Mouse (Mus musculus) Muller cell, postnatal 12 days (primary cell): Measurements from ENCODE around the gene Olfr320.
"Not testable (repeated sequence)": the region's sequence is repeated elsewhere in the genome, so short reads cannot be mapped to it uniquely, and the experiment has no call there.

Experiments
- DNase-seq: peaks from one replicate; pipeline ENCODE4 v3.0.0-alpha.2; 2015; ENCODE audit errors: inconsistent ontology term

Gene Olfr320

DNA sequence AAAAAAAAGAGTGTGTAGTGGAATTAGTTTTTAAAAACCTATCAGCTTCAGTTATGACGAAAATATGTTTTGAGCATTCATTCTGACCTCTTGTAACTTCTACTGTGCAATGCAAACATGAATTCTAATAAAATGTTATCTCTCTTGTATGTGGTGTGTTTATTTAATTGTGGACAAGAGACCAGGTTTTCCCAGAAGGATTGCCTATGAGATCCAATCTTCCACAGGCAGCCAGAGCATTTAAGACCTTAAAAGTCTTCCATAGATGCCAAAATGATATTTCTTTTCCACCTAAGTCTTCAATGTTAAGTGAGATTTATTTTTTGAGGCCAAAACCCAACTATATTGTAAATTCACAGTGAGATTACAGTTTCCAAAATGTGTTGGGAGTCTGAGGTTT lies at the start of gene Olfr320:
TSS of gene Olfr320 (plus strand) at position 301 of the 400 bp plus-strand sequence.
- no peak for DNase-seq

DNA sequence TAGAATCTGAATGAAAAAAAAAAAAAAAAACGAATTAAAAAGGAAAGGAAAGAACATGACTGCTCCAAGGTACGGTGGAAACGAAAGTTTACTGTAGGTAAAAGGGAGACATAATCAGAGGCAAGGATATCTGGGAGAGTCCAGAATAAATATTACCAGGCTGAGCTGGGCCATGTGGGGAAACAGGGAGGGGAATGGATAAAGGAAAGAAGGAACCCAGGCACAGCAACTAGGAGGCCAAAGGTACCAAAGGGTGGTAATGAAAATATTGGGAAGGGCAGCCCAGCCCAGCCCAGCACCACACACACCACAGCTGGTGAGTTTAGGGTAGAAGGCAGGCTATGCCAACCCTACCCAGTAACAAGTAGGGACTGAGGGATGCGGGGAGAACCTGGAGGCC lies 46.0 kb upstream of the Olfr320 start:
- DNase-seq: no peak

DNA sequence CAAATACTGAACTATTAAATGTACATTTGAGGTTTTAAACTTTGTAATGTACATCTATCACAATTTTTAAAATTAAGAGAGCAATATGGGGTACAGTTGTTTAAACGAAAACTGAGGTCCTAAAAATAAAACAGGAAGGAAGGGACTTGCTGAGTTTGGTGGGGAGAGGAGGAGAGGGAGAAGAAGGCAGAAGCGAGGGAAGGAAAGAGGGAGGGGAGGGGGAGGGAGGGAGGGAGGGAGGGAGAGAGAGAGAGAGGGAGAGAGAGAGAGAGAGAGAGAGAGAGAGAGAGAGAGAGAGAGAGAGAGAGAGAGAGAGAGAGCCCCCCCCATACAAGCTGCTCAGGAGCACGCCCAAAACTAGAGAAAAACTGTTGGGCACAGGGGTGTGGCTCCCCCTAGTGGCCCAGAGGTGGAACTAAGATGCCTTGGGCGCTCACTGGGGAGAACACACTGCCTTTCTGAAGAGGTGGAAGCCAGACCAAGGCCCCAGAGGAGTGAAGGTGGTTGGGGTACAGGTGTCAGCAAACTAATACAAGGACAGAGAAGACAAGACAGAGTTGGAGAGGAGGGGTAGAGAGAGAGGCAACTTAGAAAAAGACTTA lies 44.4 kb upstream of the Olfr320 start:
- DNase-seq: peak; percentile 53

DNA sequence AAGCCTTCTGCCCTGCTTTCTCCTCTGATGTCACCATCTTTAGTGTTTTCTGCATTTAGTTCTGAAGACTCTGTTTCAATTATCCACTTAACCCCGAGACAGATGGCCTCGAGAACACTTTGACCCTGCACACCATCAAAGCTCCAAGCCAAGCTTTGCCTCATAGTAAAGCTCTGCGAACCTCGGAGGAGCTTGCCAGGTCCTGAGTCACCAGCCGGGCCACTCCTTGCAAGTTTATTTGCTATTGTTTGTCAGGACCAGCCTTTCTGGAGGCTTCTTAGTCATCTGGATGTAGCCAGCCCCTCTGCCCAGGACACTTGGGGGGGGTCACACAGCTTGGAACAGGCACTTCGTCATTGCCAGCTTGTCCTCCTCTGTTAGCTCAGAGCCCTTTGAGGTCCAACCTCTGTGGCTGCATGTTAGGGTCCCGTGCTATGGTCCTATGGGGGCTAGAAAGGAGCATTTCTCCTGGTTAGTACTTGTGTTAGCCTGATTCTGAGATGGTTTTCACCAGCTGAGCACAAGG lies 42.7 kb upstream of the Olfr320 start:
- peak; percentile 76 for DNase-seq

DNA sequence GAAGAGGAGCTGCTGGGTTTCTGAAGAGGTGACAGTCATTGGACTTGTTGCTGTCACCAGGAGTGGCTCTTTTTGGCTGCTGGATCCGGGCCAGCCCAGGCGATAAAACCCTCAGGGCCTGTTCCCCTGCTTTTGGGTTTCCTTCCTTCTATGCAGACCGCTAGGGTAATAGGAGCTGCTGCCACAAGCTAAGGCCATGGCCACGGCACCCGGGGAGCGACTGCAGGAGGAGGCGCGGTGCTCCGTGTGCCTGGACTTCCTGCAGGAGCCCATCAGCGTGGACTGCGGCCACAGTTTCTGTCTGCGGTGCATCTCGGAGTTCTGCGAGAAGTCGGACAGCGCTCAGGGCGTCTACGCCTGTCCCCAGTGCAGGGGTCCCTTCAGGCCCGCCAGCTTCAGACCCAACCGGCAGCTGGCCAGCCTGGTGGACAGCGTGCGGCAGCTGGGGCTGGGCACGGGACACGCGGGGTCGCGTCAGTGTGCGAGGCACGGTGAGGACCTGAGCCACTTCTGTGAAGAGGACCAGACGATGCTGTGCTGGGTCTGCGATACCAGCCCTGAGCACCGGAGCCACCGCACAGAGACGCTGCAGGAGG lies 40.5 kb upstream of the Olfr320 start, which contains the start of gene Trim58:
TSS of gene Trim58 (plus strand) at position 194 of the 596 bp plus-strand sequence.
- peak; percentile 38 for DNase-seq

DNA sequence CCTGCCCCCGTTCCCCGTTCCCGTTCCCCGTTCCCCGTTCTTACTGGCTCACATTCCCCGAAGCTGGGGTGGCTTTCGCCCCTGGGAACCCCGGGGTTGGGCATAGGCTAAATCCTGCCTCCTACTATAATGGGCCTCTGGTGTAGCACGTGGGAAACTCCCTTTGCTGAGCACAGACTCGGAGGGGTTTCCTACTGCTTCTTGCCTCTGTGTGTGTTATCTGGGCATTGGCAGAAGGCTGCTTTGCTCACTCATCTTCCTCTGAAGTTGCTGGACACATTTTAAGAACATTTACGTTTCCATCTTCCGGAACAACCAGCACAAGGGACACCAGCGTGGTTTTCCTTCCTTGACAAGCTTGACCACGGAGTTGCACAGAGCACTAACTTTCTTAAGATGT lies 39.8 kb upstream of the Olfr320 start:
- no peak for DNase-seq

DNA sequence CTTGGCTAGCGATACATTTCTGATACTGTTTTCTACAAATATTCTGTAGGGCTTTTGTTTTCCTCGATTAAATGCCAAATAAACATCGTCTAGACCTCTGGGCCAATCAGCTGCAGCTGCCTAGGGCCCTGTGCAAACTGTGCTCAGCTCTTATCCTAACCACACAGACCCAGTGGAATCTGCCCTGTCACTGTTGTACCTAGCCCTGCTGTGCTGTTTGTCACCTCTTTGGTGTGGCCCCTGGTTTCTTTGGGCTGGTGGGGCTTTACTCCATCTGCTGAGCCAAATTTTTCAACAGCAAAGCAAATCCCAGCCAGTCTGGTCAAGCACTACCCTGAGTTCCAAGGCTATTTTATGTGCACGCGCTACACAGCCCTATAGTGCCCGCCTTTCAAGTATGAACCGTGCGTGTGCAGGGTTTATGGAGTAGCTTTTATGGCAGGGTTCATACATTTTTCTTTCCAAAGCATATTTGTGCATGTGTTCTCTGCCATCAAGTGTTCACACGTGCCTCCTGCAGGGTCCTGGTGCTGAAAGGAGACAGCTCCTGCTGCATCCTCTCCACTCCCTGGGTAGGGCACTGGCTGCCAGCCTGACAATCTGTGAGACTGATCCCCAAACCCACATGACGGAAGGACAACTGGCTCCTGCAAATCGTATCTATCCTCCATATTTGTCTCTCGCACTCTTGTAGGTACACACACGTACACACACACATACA lies 39.1 kb upstream of the Olfr320 start:
- no peak for DNase-seq

DNA sequence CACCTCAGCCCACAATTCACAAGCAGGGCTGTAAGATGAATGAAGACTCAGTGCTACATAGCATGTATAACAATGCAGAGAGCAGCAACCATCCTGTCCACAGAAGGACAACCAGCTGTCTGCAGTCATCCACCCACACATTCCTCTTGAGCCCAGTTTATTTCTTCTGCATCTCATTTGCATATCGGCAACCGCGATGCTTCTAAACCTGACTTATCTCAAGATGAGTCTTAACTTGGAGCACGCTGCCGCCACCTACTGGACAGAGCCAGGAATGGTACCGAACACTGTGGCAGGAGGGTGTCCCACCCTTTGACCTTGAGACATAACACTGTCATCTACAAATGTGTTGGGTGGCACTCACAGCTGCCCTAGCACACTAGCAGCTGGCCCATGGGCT lies 37.5 kb upstream of the Olfr320 start:
- peak; percentile 17 for DNase-seq

DNA sequence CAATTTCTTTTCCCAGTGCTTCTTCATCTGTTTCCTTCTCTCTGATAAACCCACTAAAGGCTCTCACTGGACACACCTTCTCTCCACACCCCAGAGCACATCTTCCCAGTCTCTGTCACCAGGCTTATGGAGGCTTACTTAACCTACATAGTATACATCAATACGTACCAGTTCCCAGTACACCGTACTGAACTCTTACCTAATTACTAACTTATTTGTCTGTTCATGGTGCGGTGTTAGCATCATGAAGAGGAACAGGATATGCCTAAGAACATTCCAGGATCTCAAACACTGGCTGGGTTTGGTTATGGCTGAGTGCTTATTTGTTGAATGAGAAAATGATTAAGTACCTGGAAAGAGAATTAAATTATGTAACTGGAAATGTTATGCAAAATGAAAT lies 25.7 kb upstream of the Olfr320 start:
- no peak for DNase-seq

DNA sequence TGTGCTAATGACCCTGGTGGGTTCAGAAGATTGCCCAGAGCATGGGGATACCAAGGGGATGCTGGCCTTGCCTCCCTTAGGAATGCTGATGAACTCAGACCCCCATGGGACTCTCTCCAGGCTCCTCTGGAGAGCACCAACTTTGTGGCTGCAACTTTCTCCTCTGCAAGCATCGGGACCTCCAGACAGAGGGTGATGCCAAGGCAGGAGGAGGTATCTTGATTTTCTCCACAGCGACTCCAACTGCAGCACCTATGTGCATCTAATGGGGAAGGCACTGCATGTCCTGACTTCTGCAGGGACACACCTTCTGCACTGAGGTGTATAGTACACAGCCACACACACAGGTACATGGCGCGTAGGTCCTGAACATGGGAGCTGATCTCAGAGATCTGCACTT lies 22.3 kb upstream of the Olfr320 start, which contains the start of gene Olfr322:
TSS of gene Olfr322 (plus strand) at position 187 of the 400 bp plus-strand sequence.
- DNase-seq: no peak

DNA sequence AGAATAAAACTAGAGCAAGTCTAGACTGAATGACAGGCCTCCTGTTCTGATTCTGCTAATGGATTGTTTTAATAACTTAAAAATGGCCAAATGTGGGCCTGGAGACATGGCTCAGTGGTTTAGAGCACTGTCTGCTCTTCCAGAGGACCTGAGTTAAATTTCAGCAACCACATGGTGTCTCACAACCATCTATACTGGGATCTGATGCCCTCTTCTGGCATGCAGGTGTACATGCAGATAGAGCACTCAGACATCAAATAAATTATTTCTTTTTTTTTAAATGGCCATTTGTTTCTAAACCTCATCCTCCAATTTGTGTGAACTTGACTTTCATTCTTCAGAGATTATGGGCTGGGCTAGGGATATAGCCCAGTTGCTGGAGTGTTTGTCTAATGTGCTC lies 11.6 kb upstream of the Olfr320 start:
- no peak for DNase-seq

DNA sequence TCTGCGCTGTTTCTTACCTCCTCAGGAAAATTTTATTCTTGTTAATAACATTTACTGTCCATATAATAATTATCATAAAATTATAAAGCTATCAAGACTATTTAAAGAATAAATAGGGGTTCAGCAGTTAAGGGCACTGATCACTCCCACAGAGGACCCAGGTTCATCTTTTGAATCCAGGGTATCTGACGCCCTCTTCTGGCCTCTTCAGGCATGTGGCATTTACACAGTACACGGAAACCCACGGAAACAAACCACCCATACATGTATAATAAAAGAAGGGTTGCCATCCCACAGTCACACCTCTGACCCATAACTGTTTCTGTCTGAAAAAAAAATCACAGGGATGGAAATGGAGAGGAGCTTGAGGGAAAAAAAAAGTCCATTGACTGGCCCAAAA lies 9.1 kb upstream of the Olfr320 start:
- no peak for DNase-seq

DNA sequence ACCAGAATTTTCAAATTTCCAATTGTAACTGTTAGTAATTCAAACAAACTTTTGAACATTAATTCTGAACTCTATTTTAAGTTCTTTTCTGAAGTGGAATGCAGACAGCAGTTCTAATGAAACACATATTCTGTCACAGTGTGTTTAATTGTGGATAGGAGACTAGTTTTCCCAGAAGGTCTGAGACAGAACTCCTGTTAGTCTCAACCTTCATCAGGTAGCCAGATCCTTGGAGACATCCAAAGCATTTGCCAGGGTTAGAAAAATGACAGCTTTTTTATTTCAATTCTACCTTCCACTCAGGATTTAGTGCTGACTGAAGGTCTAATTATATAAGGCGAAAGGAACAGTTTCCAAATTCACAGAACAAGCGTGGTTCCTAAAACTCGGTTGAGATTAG lies 18.0 kb downstream of the Olfr320 start, which contains the start of gene Olfr319:
TSS of gene Olfr319 (plus strand) at position 301 of the 400 bp plus-strand sequence.
- DNase-seq: no peak

DNA sequence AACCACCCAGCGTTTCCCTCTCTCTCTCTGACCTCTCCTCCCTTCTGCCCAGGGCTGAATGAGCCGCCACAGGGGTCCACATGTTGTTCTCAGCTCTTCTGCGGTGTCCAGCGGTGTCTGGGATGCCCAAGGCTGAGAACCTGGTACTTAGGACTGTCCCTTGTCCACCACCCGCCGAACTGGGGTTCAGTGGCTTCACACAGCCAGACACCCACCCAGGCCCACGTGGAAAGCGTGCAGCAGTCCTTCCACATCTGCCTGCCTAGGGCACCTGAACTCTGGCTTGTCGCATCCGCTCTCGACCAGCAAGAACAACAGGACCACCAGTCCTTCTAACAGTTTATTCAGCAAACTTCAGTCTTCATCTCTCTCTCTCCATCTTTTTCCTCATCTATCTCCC lies 28.2 kb downstream of the Olfr320 start:
- no peak for DNase-seq

DNA sequence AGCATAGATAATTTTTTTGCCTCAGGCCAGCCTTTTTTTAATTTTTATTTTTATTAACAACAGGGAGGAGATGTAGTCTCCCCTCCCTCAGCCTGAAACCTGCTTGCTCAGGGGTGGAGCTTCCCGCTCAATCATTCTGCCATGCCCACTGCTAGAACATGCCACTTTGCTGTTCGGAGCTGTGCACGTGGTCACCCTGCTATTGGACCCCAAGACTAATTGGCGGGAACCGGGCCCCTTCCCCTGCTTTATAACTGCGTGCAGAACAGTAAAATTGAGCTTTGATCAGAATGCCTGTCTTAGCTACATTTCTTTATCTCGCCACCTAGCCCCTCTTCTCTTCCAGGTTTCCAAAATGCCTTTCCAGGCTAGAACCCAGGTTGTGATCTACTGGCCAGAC lies 36.8 kb downstream of the Olfr320 start:
- not testable (repeated sequence) for DNase-seq

DNA sequence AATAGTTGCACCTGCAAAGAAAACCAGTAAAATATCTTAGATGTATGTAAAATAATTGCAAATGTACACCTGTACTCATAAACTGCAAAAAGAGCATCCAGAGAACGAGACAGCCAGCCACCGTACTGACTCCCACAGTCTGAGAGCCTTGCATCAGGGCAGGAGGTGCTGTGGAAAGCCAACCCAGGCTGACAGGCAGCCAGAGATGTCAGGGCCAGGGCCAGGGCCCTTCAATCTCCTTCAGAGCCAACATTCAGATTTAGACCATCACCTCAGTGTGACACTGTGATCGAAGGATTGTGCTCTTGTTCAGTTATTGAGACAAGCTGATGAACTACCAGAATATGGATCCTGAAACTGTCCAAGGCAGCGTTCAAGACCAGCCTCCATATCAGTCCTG lies 38.8 kb downstream of the Olfr320 start:
- DNase-seq: no peak

DNA sequence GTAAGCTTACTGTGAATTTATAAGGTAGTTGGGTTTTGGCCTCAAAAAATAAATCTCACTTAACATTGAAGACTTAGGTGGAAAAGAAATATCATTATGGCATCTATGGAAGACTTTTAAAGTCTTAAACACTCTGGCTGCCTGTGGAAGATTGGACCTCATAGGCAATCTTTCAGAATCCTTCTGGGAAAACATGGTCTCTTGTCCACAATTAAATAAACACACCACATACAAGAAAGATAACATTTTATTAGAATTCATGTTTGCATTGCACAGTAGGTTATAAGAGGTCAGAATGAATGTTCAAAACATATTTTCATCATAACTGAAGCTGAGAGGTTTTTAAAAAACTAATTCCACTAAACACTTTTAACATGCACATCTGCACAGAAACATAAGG lies 43.0 kb downstream of the Olfr320 start, which contains the start of gene Olfr318:
TSS of gene Olfr318 (minus strand) at position 101 of the 400 bp plus-strand sequence.
- no peak for DNase-seq

DNA sequence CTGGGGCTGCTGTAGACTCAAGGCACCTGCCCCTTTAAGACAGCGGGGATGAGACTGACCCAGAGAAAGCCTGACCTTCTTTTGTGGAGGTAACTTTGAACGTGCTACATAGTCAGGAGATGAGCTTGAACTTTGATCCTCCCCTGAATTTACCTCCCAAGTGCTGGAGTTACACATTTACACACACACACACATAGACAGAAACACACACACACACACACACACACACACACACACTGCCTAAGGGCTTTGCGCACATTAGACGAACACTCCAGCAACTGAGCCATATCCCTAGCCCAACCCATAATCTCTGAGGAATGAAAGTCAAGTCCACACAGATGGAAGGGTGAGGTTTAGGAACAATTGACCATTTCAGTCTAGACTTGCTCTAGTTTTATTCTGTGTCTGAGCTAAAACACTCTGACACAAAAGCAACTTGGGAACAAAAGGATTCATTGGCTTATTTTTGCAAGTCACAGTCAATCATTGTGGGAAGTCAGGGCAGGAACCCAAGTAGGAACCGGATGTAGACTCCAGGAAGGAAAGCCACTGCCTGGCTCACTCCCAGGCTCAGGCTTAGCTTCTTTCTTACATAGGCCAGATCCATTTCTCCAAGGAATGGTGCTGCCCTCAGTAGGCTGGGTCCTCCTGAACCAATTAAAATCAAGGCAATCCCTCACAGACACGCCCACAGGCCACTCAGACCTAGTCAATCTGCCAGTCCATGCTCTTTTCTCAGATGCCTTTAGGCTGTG lies 47.2 kb downstream of the Olfr320 start:
- peak; percentile 22 for DNase-seq

DNA sequence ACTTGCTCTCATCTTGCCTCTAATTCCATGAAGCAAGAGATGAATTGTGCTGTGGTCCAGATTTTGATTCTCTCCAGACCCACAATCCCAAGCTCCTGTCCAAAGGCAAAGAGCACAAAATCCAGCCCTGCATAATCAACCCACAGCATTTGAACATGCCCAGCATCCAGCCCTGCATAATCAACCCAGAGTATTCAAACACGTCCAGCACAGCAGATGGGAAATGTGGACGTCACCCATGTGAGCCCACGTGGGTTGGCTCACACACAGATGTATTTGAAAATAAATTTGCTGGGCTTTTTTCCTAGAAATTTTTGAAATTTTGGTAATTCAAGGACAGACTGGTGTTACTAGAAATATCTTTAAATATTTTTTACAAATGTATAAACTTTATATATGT lies 52.5 kb downstream of the Olfr320 start:
- no peak for DNase-seq
